Mouse (Mus musculus) gastrocnemius, postnatal 25 days (tissue): Measurements from ENCODE around the gene Tlcd2. TPM values are rescaled to one million over a fixed set of nuclear protein-coding genes. Genes with fewer than 3 reads are reported as not detected.

ENCODE experiments used
- DNase-seq: peaks from one replicate; pipeline ENCODE4 v3.0.0; 2022
- microRNA-seq, 2 experiments: library from miRNA; unstranded; fragments of <30 nt; microRNA quantifications; one replicate each; pipeline ENCODE4 v1.2.0; 2021; ENCODE audit warnings: borderline replicate concordance in 2 of 2
- total RNA-seq, 2 experiments: library from RNA; stranded (reverse); gene quantifications; 1 replicate in 1 of 2; 2 replicates in 1 of 2; pipeline ENCODE4 v1.2.3; 2021

Tlcd2 gene
- total RNA-seq, 2 experiments from 2014 or later = 3.9 to 6.9 TPM

GRCm38 (mm10) chr11:75519834-75520633, 58.5 kb downstream of the Tlcd2 start:
- DNase-seq = no peak

Small RNA genes within 50 kb of the gene (microRNA-seq; reads per million reads assigned to microRNA genes)
- gene Mir22 = 23,972 to 82,874 reads per million in 2 experiments

Other genes starting within 250 kb of the Tlcd2 start
- 10 to 100 TPM; 54.8 to 57.9 TPM for gene Rpa1, start 113.4 kb upstream of the Tlcd2 start, total RNA-seq
- gene Smyd4, start 113.3 kb upstream of the Tlcd2 start, total RNA-seq = 1 to 10 TPM; 2.5 to 4.4 TPM
- gene Serpinf1, start 39.0 kb upstream of the Tlcd2 start, total RNA-seq = 10 to 100 TPM; 98.5 to 98.7 TPM
- gene Serpinf2, start 22.1 kb upstream of the Tlcd2 start, total RNA-seq = not detected
- gene Wdr81, start 7.0 kb upstream of the Tlcd2 start, total RNA-seq = 1 to 10 TPM; 4.7 to 5.7 TPM
- 10 to 100 TPM; 56.9 to 59.4 TPM for gene Prpf8, start 25.1 kb downstream of the Tlcd2 start, total RNA-seq
- 10 to 100 TPM; 39.2 to 42.8 TPM for gene Rilp, start 48.4 kb downstream of the Tlcd2 start, total RNA-seq
- 1 to 10 TPM; 3.2 to 4.7 TPM for gene Scarf1, start 51.8 kb downstream of the Tlcd2 start, total RNA-seq
- 10 to 100 TPM; 23.5 to 26.8 TPM for gene Slc43a2, start 70.0 kb downstream of the Tlcd2 start, total RNA-seq
- 100 to 1,000 TPM; 123 to 168 TPM for gene Pitpna, start 126.4 kb downstream of the Tlcd2 start, total RNA-seq
- 10 to 100 TPM; 19.0 to 19.8 TPM for gene Inpp5k, start 169.3 kb downstream of the Tlcd2 start, total RNA-seq
- 10 to 100 TPM; 43.0 to 44.3 TPM for gene Myo1c, start 188.8 kb downstream of the Tlcd2 start, total RNA-seq
- gene Crk, start 217.5 kb downstream of the Tlcd2 start, total RNA-seq = 10 to 100 TPM; 39.7 to 44.7 TPM